Mouse (Mus musculus) frontal cortex, adult 2 months (tissue): ENCODE measurements around the gene Kcnma1. TPM values are rescaled to one million over a fixed set of nuclear protein-coding genes. Genes with fewer than 3 reads are reported as not detected.

Experiments used
- DNase-seq, 2 experiments: peaks; one replicate each; pipeline ENCODE4 v3.0.0; 2022; ENCODE audit warnings: low spot score in 1 of 2; ENCODE audit errors: extremely low spot score in 1 of 2
- polyA plus RNA-seq: library from polyadenylated mRNA; depleted of rRNA; stranded (reverse); fragments of >200 nt; gene quantifications from 2 replicates; pipeline ENCODE4 v1.2.3, GENCODE M21; 2012

The Kcnma1 gene
- polyA plus RNA-seq, 1 experiment: 51.9 TPM

DNA sequence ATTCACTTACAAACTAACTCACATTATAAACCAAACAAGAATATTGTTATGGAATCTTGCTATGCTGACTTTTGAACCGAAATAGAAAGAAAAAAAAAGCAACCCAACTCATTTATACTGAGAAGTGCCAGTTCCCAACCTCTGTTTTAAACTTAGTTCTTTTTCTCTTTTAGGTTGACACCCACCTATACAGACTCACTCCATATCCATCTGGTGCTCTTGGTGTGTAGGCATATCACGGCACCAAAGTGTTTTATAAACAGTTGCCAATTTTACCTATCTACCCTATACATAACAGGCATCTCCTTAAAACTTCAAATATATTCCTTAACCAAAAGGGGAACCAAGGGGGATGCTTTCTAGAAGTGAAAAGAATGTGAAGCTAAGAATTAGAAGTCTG lies 393.6 kb downstream of the Kcnma1 start:
- DNase-seq: peak in 1 of 2 experiments; percentile 42

DNA sequence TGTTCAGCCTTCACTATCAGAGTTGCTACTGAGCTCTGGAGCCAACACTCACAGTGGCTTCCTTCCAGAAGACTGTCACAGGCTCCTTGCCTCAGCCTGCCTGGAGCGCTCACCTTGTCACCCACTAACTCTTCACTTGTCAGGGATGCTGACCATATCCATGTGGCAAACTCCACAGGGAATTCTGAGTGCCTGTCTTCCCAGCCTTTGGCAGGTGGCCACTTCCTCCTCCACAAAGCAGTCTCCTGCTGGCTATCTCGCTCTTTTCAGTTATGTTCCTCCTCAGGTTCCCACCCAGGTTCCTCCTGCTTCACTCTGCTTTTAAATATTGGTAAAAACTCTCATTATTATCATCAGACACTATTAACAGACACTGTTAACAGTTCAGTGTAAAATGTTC lies 395.3 kb downstream of the Kcnma1 start:
- no peak for DNase-seq

DNA sequence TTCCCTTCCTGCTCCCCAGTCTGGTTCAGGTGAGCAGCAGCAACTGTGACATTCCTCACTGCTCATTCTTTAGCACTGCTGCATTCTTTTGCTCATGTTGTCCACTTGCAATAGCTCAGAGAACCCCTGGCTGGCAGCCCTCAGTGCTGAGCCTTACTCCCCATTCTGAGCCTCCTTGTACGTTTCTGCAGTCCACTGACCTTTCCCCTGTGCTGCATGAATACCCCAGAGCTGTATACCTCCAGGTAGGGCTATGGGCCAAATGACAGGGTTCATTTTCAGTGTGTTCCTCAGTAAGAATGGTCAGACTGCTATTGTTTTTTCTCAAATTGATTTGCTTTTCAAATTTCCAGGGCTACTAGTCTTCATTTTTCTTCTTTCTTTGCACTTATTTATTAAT lies 396.2 kb downstream of the Kcnma1 start:
- no peak for DNase-seq

DNA sequence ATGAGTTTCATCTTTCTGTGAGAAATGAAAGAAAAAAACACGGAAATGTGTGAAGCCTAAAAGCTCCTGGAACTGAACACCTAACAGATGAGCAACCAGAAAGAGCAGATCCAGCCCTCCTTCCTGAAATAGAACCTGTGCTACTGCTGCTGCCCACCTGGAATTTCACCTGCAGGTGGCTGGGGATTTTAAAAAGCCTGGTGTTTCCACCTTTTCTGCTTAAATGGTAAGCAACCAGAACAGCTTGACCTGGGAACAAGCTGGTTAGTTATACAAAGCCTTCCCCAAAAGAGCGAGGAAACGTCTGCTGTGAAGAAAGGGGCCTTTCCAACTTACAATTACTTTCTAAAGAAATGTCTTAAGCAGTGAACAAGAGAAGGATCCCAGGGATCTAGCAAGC lies 404.2 kb downstream of the Kcnma1 start:
- DNase-seq: no peak

DNA sequence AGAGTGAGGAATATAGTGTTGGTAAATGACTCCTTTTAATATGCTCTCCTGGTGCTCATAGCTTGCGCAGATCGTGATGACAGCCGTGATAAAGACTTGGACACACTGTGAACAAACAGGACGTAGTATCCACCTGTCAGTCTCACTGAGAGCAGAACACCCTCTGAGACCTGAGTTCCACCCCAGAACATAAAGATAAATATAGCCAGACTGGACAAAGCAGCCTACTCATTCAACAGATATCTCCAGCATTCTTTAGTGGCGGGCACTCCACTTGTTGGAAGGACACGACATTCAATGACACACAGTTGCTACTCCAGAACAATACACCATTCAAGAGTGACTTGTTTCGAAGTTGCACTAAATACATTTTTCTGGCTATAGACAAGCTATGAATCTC lies 408.6 kb downstream of the Kcnma1 start:
- DNase-seq: no peak

DNA sequence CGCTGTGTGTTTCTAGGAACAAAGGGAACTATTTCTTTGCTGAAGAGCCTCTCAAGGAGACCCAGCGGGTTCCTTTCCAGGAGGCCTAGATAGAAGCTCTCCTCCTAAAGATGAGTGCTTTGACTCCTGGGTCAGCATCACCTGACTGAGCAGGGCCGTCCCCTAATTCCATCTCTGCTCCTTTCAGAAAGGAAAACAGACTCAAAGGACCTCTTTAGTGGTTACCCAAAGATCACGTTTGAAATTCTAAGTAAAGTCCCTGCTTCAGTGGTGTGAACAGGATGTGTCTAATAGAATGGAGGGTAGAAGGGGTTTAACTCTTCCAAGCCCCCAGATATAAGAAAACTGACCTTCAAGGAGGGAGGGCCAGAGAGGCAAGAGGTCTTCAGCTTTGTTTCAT lies 411.4 kb downstream of the Kcnma1 start:
- DNase-seq: no peak

DNA sequence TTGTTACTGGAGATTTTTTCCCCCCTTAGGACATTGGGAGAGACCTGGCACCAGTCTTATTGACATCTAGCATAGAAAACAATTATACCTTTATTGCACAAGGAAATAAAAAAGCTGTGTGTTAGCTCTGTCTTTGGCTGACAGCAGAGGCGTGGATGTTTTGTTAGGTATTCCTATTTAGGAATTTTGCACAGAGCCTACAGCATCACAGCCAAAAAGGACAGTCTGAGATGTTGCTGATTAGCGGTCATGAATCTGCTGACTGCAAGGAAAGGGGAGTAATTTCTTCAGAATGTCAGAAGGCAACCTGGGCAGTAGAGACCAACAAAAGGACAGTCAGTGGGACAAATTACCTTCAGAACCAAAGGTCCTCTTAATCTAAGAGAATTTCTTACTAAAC lies 412.2 kb downstream of the Kcnma1 start:
- DNase-seq: no peak

DNA sequence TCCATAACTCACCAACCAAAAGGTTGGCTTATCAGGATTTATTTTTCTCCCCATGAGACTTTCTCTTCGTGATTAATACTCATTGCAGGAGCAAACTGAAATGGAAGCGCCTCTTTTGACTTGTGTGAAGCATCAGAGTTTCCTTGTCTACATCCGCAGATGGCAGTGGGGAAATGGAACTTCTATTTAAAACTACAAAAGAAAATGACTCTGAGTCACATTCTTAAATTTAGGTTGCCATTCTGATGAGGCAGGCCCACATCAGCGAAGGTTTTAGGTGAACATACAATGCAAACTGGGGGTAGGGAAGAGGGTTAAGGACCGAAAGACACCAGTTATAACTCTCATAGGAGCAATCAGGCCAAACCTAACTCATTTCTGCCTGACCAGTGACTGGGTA lies 419.7 kb downstream of the Kcnma1 start:
- peak in 1 of 2 experiments; percentile 70 for DNase-seq

DNA sequence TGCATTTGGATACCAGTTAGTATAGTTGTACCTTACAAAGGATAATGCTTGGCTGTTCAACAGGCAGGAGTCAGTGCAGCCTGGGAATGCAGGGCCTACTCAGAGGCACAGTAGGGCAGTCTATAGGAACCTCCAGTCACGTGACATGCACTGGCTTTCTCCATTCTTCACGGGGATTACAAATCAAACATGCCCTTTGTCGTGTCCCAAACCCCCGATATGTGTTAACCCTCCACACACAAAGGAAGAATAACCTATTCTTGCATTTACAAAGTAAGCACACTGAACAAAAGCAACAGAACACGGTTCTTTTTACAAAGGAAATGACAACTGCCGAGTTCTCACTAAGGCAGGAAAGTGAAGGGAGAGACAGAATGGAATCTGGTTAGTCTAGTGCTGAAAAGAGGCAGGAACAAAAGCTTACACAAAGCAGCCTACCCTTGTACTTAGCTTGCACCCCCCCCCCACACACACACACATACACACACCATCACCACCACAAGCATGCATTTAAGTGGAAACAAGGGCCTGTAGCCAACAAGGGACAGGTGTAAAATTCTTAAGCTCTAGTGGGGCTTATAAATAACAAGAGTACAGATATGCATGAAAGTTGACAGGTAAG lies 421.4 kb downstream of the Kcnma1 start:
- DNase-seq: no peak

DNA sequence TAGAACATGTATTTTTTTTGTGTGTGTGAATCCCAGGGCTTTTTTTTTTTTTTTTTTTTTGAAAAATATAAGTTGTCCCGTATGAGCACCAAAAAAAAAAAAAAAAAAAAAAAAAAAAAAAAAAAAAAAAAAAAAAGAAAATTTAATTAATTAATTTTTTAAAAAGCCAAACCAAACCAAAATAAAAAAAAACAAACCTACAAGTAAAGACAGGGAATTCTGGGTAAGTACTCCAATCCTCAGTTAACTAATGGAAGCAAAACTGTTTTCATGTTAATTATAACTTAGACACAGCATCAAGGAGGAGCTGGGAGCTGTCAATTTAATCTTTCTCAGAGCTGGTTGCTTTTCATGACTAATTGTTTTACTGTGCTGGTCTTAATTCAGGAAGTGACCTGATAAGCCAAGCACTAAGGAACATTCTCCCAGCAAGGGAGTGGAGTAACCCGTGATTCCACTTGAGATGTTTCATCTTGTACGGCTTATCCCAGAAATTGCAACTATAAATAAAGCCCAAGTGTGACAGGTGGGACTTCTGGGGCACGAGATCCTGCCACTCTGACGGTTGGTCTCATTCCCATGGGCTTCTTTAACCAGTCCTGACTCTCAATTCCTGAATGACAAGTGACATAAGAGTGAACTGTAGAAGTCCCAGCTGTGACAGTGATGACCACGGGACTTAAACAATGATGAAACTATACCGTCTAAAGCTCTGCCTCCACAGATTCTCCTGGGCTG lies 424.4 kb downstream of the Kcnma1 start:
- no peak for DNase-seq

DNA sequence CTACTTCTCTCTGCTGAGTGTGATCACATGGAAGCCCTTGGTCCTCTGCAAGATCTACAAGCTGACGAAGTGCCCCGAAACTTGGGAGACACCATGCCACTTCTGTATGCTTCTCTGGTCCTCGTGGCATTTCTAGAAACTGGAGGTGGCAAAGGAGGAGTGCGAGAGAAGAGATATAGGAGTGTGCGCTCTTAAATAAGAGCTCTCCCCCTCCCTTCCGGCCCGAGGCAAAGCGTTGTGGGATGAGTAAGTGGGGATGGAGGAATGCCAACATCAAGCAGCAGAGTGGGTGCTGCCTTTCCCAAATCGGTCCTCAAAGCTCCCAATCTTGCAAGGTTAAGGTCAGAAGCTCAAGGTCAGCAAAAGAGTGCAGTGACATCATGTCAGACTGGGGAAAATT lies 426.8 kb downstream of the Kcnma1 start:
- peak; percentile 73 to 85 for DNase-seq

DNA sequence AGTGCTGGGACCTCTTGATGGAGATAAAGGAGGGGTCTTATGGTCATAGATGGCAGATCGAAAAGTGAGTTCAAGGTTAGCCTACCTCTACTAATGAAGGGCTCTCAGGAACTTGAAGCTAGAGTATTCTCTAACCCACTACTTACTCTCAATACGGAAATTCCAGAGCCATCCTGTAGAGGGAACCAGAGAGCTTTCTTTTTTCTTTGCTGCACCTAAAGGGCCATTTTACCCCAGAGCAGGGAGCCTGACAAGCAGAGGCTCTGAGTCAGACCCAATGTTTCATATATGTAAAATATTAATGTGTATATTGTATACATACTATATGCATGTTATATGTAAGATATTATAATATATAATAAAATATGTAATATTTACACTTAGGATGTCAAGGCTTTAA lies 431.1 kb downstream of the Kcnma1 start:
- peak; percentile 45 to 93 for DNase-seq

DNA sequence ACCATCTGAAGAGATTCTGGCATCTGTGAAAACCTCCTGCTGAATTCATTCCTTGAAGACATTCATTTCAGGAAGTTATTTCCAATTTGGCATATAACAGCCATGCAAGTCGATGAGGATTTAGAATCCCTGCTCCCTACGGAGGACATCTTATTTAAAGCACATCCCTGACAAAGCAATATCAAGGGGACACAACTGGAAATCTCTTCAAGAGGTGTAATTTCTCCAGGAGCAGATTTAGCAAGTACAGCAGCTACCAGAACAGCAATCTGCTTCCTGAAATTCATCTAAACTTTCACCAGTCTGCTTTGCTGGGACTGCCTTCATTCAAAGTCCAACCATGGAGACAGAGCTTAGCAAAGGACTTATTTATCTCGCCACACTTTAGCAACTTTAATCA lies 433.0 kb downstream of the Kcnma1 start:
- no peak for DNase-seq

DNA sequence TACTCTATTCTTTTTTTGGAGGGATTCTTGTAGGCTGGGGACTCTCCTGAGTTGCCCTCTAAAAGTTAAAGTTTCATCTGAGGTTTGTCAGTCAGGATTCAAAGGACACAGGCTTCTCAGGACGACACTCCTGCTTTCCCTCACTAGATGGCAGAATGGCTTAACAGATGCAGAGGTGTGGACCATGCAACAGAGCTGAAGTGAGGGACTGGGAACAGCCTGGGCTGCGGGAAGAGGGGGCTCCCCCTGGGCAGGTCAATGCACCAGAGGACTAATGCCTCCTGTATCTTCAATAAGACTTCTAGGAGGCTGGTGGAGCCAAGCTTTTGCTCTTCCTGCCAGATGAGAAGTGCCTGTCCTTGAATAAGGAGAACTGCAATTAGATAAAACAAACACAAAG lies 438.3 kb downstream of the Kcnma1 start:
- DNase-seq: peak in 1 of 2 experiments; percentile 59

DNA sequence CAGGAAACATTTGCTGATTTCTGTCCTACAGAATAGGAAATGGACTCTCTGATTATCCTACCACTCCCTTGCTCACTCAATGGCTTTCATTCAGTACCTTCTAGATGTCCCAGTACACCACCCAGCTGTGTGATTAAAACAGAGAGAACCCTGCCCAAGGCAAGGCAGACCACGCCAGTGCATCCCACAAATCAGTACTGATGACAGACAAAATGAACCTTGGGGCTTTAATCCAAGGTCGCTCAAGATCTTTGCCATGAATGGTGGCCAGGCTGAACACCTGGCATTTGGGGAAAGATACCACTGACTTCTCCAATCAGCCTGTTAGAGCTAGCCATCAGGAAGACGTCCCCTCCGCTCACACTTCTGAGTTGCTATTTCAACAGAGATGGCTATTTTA lies 440.2 kb downstream of the Kcnma1 start:
- no peak for DNase-seq

DNA sequence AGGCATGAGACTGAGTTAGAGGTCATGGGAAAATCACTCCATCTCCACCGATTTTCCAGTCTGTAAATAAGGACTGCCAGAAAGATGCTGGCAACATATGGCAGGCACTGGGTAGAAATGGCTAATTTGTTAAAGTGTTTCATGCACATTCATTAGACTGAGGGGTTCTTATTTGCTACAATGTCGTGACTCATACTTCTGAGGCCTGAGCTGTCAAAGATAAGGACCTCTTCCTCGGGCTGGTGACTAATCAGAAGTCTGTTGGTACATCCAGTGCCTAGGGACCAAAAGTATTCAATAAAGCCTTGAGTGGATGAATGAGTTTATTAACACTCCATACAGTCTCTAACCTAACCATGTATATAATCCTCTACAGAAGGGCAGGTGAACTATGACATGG lies 440.9 kb downstream of the Kcnma1 start:
- no peak for DNase-seq

DNA sequence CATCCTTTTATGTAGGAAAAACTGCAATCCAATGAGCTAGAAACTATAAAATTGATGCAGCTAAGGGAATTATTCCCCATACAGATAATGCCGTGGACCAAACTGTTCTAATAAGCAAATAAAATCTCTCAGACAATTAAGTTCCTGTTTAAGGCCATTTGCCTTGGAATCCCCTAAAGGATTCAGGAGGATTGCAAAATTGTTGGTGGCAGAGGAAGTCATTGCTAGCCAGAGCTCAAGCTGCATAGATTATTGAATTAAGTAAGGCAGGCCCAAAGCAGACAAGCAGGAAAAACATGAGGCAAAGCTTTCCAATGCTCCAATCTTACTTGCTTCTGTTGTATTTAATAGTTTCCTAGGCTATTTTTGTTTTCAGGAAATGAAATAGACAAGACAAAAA lies 441.5 kb downstream of the Kcnma1 start:
- no peak for DNase-seq

DNA sequence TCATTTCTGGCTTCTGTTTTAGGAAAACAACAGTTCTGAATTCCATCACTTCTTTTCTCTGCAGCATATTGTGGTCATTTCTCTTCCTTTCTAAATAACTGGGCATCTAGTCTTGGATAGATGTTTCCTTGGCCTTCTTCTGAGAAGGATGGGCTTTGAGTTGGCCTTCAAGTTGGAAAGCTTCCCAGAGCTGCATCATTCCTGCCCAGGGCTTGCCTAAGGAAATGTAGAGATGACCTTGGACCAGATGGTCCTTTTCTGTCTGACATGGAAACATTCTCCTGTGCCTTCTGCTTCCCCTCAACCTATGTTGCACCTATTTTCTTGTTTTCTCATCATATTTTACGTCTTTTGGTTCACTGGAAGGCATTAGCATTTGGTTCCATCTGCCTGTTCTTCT lies 444.0 kb downstream of the Kcnma1 start:
- no peak for DNase-seq

DNA sequence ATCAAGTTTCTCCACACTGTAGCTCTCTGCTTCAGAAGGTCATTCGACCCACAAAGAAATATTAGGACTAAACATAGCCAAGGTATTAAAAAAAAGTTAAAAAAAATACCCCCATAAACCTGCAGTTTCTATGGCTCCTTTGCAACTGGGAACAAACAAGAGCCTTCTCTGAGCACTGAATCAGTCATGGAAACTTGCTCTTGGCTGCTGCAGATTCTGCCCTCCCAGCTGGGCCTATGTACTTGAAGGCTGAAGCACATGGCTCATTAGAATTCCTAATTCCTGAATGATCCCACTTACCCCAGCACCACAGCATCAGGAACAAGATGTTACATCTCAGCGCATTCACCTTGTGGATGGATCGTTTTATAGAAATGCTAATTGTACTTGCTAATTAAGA lies 448.4 kb downstream of the Kcnma1 start:
- no peak for DNase-seq

DNA sequence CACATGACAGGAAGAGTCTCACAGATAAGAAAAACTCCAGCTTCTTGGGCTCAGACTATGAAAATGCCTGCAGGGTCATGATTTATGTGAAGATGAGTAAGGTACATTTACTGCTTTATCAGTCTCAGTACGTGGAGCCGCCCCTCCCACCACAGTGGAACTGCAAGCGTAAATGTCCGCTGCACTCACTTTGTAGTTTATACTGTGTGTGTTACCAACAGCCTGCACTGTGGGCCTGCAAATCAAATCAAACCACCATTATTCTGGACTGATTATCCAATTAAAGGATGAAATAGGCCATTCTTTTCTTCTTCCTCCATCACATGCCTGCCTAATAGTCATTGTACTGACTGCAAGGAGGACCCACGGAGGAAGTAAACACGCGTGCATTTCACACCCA lies 449.8 kb downstream of the Kcnma1 start:
- DNase-seq: no peak

DNA sequence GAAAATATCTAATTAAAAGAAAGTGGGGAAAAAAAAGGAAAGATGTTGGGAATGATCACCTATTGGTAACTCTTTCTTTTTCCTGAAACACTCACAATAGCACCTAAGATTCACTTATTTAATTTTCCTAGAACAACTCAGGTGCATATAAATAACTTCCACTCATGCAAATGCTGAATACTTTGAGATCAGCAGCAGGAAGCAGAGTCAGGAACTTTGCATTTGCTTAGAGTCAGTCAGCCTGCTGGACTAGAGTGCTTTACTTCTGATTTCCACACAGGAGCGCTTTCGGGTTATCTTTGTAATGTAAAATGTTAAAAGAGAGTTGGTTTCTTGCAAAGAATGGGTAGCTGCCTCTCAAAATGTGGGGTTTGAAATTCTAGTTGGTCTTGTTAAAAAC lies 451.1 kb downstream of the Kcnma1 start:
- DNase-seq: no peak

DNA sequence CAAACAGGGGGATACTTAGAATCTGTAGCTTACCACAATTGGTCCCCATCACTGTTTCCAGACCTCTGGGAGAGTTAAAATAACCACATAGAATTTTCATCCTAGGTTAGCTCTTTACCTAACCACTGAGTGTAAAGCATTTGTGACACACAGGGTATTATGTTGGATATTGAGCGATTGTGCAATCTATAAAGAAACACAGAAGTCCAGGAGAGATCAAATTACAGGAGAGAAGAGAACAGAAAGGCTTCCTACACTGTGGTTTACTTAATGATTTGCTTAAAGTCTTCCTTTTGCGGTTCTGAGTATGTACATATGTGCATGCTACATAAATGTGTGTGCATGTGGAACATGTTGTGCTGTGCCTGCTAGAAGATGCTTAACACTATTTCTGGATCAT lies 458.6 kb downstream of the Kcnma1 start:
- DNase-seq: no peak
